Mouse (Mus musculus): ENCODE measurements around the gene Gdap2. TPM values are rescaled to one million over a fixed set of nuclear protein-coding genes. Genes with fewer than 3 reads are reported as not detected.

The Gdap2 gene
- polyA plus RNA-seq, 1 experiment: 8.8 TPM

DNA sequence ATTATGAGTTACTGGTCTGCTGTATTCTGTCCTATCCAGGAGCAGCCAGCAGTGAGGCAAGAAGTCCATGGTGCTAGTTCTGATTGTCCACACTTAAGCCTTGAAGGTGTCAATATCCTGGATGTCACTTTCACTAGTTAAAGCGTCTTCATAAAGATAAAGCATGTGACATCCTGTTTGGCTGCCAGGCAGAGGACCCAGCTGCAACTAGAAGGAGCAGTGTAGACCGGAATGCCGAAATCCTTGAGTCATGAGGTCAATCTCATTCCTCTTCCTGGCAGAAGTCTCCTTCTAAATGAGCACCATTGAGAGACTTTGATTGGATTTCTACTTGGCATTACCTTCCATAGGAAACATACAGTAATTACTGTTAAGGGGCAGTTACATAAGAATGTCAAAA is 18.3 kb downstream of the Gdap2 start:
- Histone ChIP-seq H3ac (ENCODE audit: control insufficient read depth, insufficient read length) (no peak overlapping the region), H3K27me3 (ENCODE audit: control insufficient read depth, insufficient read depth, insufficient read length) (no peaks in the 10 kb centered on the region), H3K4me2 (ENCODE audit: low read depth) (no peak overlapping the region), H3K4me3 (no peak overlapping the region), H3K36me3 (ENCODE audit: control insufficient read depth, insufficient read depth) (peaks cover 49% of the 10 kb centered on the region), H3K79me2 (ENCODE audit: control insufficient read depth, insufficient read depth) (no peaks in the 10 kb centered on the region)
- TF ChIP-seq MAX (IDR thresholded peaks at IDR 0.05; ENCODE audit: low read depth): no peak
- no peak for TF ChIP-seq SRF (IDR thresholded peaks at IDR 0.05; ENCODE audit: control insufficient read depth, insufficient read length, low read depth)
- no peak for TF ChIP-seq E2F4 (IDR thresholded peaks at IDR 0.05; ENCODE audit: insufficient read depth)
- TF ChIP-seq MYOG (IDR thresholded peaks at IDR 0.05; ENCODE audit: control insufficient read depth in 1 of 3, insufficient read depth in 1 of 3, insufficient read length in 2 of 3, low read depth in 2 of 3): no peak
- no peak for TF ChIP-seq USF1 (IDR thresholded peaks at IDR 0.05; ENCODE audit: low read depth)
- TF ChIP-seq POLR2AphosphoS2 (IDR thresholded peaks at IDR 0.05; ENCODE audit: insufficient read length, low read depth): no peak
- no peak for TF ChIP-seq CEBPB (IDR thresholded peaks at IDR 0.05; ENCODE audit: insufficient read depth, poor library complexity, severe bottlenecking)
- TF ChIP-seq POLR2A (IDR thresholded peaks at IDR 0.05; ENCODE audit: insufficient read length, low read depth): no peak
- no peak for TF ChIP-seq REST (IDR thresholded peaks at IDR 0.05; ENCODE audit: insufficient read depth, insufficient read length)
- no peak for TF ChIP-seq TCF3 (IDR thresholded peaks at IDR 0.05; ENCODE audit: insufficient read length, low read depth)
- TF ChIP-seq TCF12 (IDR thresholded peaks at IDR 0.05; ENCODE audit: insufficient read depth, poor library complexity, severe bottlenecking): no peak
- TF ChIP-seq MYOD1 (IDR thresholded peaks at IDR 0.05; ENCODE audit: control insufficient read depth in 1 of 3, insufficient read length in 2 of 3, low read depth in 2 of 3): no peak

DNA sequence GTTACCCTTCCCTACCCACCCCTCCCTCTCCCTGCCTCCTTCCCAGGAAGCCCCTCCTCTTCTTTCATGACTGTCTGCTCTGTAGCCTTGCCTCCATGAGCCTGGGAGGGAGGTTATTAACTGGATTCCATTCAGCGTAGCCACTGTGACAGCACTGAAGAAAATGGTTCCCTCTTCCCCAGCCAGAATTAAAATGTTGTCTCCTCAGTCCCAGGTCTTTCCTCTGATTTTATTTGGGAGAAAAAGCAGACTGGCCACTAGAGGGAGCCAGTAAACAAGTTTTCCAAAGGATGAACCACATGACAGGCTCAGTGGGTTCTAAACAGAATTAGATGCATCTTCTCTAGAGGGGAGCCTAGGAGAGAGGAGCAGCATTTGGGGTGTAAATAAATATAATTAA is 27.3 kb downstream of the Gdap2 start:
- TF ChIP-seq MYOG (IDR thresholded peaks at IDR 0.05; ENCODE audit: control insufficient read depth in 1 of 3, insufficient read depth in 1 of 3, insufficient read length in 2 of 3, low read depth in 2 of 3) (no peak), USF1 (IDR thresholded peaks at IDR 0.05; ENCODE audit: low read depth) (peak; percentile 69)
- H3K4me3 ChIP-seq: no peak overlapping the region
- no peaks in the 10 kb centered on the region for H3K79me2 ChIP-seq (ENCODE audit: control insufficient read depth, insufficient read depth)
- no peaks in the 10 kb centered on the region for H3K27me3 ChIP-seq (ENCODE audit: control insufficient read depth, insufficient read depth, insufficient read length)
- H3ac ChIP-seq (ENCODE audit: control insufficient read depth, insufficient read length): no peak overlapping the region
- H3K36me3 ChIP-seq (ENCODE audit: control insufficient read depth, insufficient read depth): peaks cover 20% of the 10 kb centered on the region
- H3K4me2 ChIP-seq (ENCODE audit: low read depth): no peak overlapping the region

DNA sequence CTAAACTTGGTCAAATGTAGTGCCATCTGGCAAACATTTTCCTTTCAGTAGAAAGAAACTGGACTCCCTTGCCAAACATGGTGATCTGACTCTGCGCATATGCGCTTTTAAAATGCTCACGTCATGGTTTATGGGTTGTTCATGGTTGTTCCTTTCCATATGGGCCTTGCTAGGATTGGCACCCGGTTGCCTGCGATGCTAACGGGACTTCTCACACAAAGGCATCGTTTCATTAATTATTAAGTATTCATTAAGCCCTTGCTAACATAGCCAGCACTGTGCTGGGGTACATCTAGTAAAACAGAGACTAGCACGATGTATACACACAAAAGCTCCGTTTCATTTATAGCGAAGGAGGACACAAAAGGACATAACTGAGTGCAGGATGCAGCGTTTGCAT is 27.7 kb downstream of the Gdap2 start:
- TF ChIP-seq MYOG (IDR thresholded peaks at IDR 0.05; ENCODE audit: control insufficient read depth in 1 of 3, insufficient read depth in 1 of 3, insufficient read length in 2 of 3, low read depth in 2 of 3) (no peak), REST (IDR thresholded peaks at IDR 0.05; ENCODE audit: insufficient read depth, insufficient read length) (no peak), CEBPB (IDR thresholded peaks at IDR 0.05; ENCODE audit: insufficient read depth, poor library complexity, severe bottlenecking) (no peak), SRF (IDR thresholded peaks at IDR 0.05; ENCODE audit: control insufficient read depth, insufficient read length, low read depth) (no peak), TCF12 (IDR thresholded peaks at IDR 0.05; ENCODE audit: insufficient read depth, poor library complexity, severe bottlenecking) (no peak), POLR2AphosphoS2 (IDR thresholded peaks at IDR 0.05; ENCODE audit: insufficient read length, low read depth) (no peak)
- no peak overlapping the region for H3K4me3 ChIP-seq
- H3K79me2 ChIP-seq (ENCODE audit: control insufficient read depth, insufficient read depth): no peaks in the 10 kb centered on the region
- H3K27me3 ChIP-seq (ENCODE audit: control insufficient read depth, insufficient read depth, insufficient read length): no peaks in the 10 kb centered on the region
- H3K36me3 ChIP-seq (ENCODE audit: control insufficient read depth, insufficient read depth): peaks cover 19% of the 10 kb centered on the region
- no peak overlapping the region for H3K4me2 ChIP-seq (ENCODE audit: low read depth)
- no peak overlapping the region for H3ac ChIP-seq (ENCODE audit: control insufficient read depth, insufficient read length)

DNA sequence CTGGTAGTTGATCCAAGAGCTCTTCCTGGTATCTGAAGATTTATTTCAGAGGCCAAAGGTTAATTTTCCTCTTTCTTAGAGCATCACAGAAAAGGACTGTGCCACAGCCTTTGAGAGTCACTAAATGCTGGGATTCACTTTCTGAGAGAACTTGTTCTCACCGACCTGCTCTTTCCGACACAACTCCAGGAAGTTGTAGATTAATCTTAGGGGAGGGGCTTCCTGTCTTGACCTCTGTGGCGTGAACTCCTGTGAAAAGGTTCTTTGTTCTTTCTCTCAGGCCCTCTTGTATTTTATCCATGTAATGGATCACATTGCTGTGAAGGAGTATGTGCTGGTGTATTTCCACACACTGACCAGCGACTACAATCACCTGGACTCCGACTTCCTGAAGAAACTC is 32.0 kb downstream of the Gdap2 start:
- H3K79me2 ChIP-seq (ENCODE audit: control insufficient read depth, insufficient read depth): no peaks in the 10 kb centered on the region
- no peaks in the 10 kb centered on the region for H3K27me3 ChIP-seq (ENCODE audit: control insufficient read depth, insufficient read depth, insufficient read length)
- H3K36me3 ChIP-seq (ENCODE audit: control insufficient read depth, insufficient read depth): peaks cover 30% of the 10 kb centered on the region

DNA sequence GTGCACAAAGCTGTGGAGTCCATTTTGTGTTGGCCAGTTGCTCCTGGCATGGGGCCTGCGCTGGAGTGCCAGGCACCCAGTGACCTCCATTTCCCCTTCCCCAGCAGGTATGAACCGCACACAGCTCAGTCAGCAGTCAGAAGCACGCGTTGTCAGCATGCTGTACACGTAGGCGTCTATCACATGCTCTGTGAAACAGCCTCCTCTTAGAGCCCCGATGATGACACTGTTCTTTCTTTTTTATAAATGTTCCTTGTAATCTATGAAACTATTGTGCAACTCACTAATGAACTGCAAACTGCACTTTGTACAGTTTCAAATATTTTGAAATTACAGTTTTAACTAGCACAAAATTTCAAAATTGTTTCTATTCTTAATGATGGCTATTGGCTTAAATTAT is 39.4 kb downstream of the Gdap2 start:
- no peak for TF ChIP-seq MAX (IDR thresholded peaks at IDR 0.05; ENCODE audit: low read depth)
- no peak for TF ChIP-seq POLR2A (IDR thresholded peaks at IDR 0.05; ENCODE audit: insufficient read length, low read depth)
- no peak for TF ChIP-seq CEBPB (IDR thresholded peaks at IDR 0.05; ENCODE audit: insufficient read depth, poor library complexity, severe bottlenecking)
- no peak for TF ChIP-seq REST (IDR thresholded peaks at IDR 0.05; ENCODE audit: insufficient read depth, insufficient read length)
- TF ChIP-seq MYOG (IDR thresholded peaks at IDR 0.05; ENCODE audit: control insufficient read depth in 1 of 3, insufficient read depth in 1 of 3, insufficient read length in 2 of 3, low read depth in 2 of 3): no peak
- TF ChIP-seq POLR2AphosphoS2 (IDR thresholded peaks at IDR 0.05; ENCODE audit: insufficient read length, low read depth): no peak
- no peak for TF ChIP-seq TCF3 (IDR thresholded peaks at IDR 0.05; ENCODE audit: insufficient read length, low read depth)
- no peak for TF ChIP-seq USF1 (IDR thresholded peaks at IDR 0.05; ENCODE audit: low read depth)
- Histone ChIP-seq H3ac (ENCODE audit: control insufficient read depth, insufficient read length) (no peak overlapping the region), H3K4me3 (no peak overlapping the region), H3K27me3 (ENCODE audit: control insufficient read depth, insufficient read depth, insufficient read length) (no peaks in the 10 kb centered on the region), H3K36me3 (ENCODE audit: control insufficient read depth, insufficient read depth) (peaks cover 52% of the 10 kb centered on the region), H3K4me2 (ENCODE audit: low read depth) (no peak overlapping the region), H3K79me2 (ENCODE audit: control insufficient read depth, insufficient read depth) (no peaks in the 10 kb centered on the region)

More for the DNA sequence above, 32.0 kb downstream of the Gdap2 start:
- Histone ChIP-seq H3ac (ENCODE audit: control insufficient read depth, insufficient read length) (no peak overlapping the region), H3K4me3 (no peak overlapping the region), H3K4me2 (ENCODE audit: low read depth) (peak overlapping the region; percentile 41)
- TF ChIP-seq MYOD1 (IDR thresholded peaks at IDR 0.05; ENCODE audit: control insufficient read depth in 1 of 3, insufficient read length in 2 of 3, low read depth in 2 of 3) (no peak), MAX (IDR thresholded peaks at IDR 0.05; ENCODE audit: low read depth) (no peak), REST (IDR thresholded peaks at IDR 0.05; ENCODE audit: insufficient read depth, insufficient read length) (no peak), SRF (IDR thresholded peaks at IDR 0.05; ENCODE audit: control insufficient read depth, insufficient read length, low read depth) (no peak), POLR2A (IDR thresholded peaks at IDR 0.05; ENCODE audit: insufficient read length, low read depth) (no peak), TCF3 (IDR thresholded peaks at IDR 0.05; ENCODE audit: insufficient read length, low read depth) (no peak), TCF12 (IDR thresholded peaks at IDR 0.05; ENCODE audit: insufficient read depth, poor library complexity, severe bottlenecking) (no peak), E2F4 (IDR thresholded peaks at IDR 0.05; ENCODE audit: insufficient read depth) (no peak), USF1 (IDR thresholded peaks at IDR 0.05; ENCODE audit: low read depth) (no peak), CEBPB (IDR thresholded peaks at IDR 0.05; ENCODE audit: insufficient read depth, poor library complexity, severe bottlenecking) (no peak), MYOG (IDR thresholded peaks at IDR 0.05; ENCODE audit: control insufficient read depth in 1 of 3, insufficient read depth in 1 of 3, insufficient read length in 2 of 3, low read depth in 2 of 3) (no peak), POLR2AphosphoS2 (IDR thresholded peaks at IDR 0.05; ENCODE audit: insufficient read length, low read depth) (no peak)
